Mouse (Mus musculus) kidney, embryonic 15.5 days (tissue): ENCODE measurements at regions not wholly inside any gene's neighbourhood (a gene's known extent, or its start where the extent isn't known, plus 50 kb on each side); places are given as distances from the start of the nearest gene placed in this dataset.
A peak's percentile ranks its signal among the peaks of the same experiment; 100 is the strongest.

Source experiments
- ATAC-seq: fragments of 200-750 bp; cut with Nextera tagmentation; replicated peaks from 2 replicates; pipeline ENCODE4 v1.8.0; 2017; ENCODE audit warnings: moderate TSS enrichment; ENCODE audit not compliant: low FRiP score
- H3K27ac ChIP-seq: fragments of 300-500 bp; sonication (generic); 2 replicates; pipeline ENCODE4 v1.5.1; 2015; ENCODE audit warnings: mild to moderate bottlenecking, inconsistent platforms
- H3K27me3 ChIP-seq: fragments of 300-500 bp; sonication (generic); 2 replicates; pipeline ENCODE4 v1.6.1; 2015; ENCODE audit warnings: inconsistent platforms
- H3K36me3 ChIP-seq: fragments of 300-500 bp; sonication (generic); 2 replicates; pipeline ENCODE4 v1.6.1; 2015; ENCODE audit warnings: inconsistent platforms
- H3K4me1 ChIP-seq: fragments of 300-500 bp; sonication (generic); 2 replicates; pipeline ENCODE4 v1.6.1; 2015; ENCODE audit warnings: inconsistent platforms
- H3K4me2 ChIP-seq: fragments of 300-500 bp; sonication (generic); 2 replicates; pipeline ENCODE4 v1.6.1; 2015; ENCODE audit warnings: moderate library complexity, mild to moderate bottlenecking, inconsistent platforms
- H3K4me3 ChIP-seq: fragments of 300-500 bp; sonication (generic); replicated peaks from 2 replicates; pipeline ENCODE4 v1.5.1; 2015; ENCODE audit warnings: mild to moderate bottlenecking, inconsistent platforms
- H3K9ac ChIP-seq: fragments of 300-500 bp; sonication (generic); 2 replicates; pipeline ENCODE4 v1.6.1; 2015; ENCODE audit warnings: mild to moderate bottlenecking, inconsistent platforms
- H3K9me3 ChIP-seq: fragments of 300-500 bp; sonication (generic); replicated peaks from 2 replicates; pipeline ENCODE4 v1.6.1; 2016; ENCODE audit warnings: inconsistent platforms
- WGBS: fragments of 180-500 bp; shearing (Covaris S2); methylation state at CpG from one replicate; pipeline ENCODE4 v1.1.7; 2015; ENCODE audit warnings: mixed read lengths; 5-methylcytosine and 5-hydroxymethylcytosine counted together

GRCm38 (mm10) chr4:137216908-137217497, 60.3 kb upstream of the Wnt4 start:
- H3K4me1 ChIP-seq, result peaks cover 34% of the 10 kb centered on the region
- H3K27me3 ChIP-seq, result no peaks in the 10 kb centered on the region
- H3K4me3 ChIP-seq, result no peak overlapping the region
- H3K36me3 ChIP-seq, result no peaks in the 10 kb centered on the region
- peak overlapping the region; percentile 68 for H3K27ac ChIP-seq
- no peak overlapping the region for H3K4me2 ChIP-seq
- peaks cover 3% of the 10 kb centered on the region; the same call in 1 of the 2 replicates for H3K9me3 ChIP-seq
- ATAC-seq, result peak; percentile 86
- 24% methylated on average over 9 of the region's 9 CpGs for WGBS
- H3K9ac ChIP-seq, result no peak overlapping the region

DNA sequence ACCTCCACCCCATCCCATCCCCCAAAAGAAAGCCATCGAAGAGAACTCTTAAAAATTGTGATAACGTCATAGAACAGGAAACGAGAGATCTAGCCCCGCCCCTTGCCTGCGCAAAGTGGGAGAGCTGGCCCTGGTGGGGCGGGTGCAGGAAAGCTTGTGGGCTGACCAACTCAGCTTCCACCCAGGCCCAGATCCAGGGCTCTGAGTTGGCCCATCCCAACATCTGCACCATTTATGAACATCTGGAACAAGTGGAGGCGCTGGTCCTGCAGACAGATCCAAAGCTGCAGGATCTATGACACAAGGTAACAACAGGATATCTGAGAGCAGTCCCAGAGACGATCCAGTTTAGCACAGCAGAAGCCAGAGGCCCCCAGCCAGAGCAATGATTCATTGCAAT, 62.7 kb upstream of the Wnt4 start:
- Histone ChIP-seq H3K4me2 (no peak overlapping the region), H3K27me3 (no peaks in the 10 kb centered on the region), H3K4me3 (no peak overlapping the region), H3K27ac (no peak overlapping the region), H3K9me3 (no peaks in the 10 kb centered on the region), H3K4me1 (peaks cover 53% of the 10 kb centered on the region), H3K36me3 (no peaks in the 10 kb centered on the region), H3K9ac (no peak overlapping the region)
- 78% methylated on average over 8 of the region's 8 CpGs for WGBS
- ATAC-seq, result no peak

- Histone ChIP-seq H3K9me3 (no peaks in the 10 kb centered on the region), H3K4me2 (no peak overlapping the region), H3K4me3 (no peak overlapping the region), H3K9ac (no peak overlapping the region), H3K4me1 (peaks cover 58% of the 10 kb centered on the region), H3K36me3 (no peaks in the 10 kb centered on the region), H3K27me3 (no peaks in the 10 kb centered on the region), H3K27ac (no peak overlapping the region)
- peak; percentile 19 for ATAC-seq
- 35% methylated on average over 9 of the region's 9 CpGs for WGBS
These were observed 64.4 kb upstream of the Wnt4 start for GRCm38 (mm10) chr4:137212846-137213245.

DNA sequence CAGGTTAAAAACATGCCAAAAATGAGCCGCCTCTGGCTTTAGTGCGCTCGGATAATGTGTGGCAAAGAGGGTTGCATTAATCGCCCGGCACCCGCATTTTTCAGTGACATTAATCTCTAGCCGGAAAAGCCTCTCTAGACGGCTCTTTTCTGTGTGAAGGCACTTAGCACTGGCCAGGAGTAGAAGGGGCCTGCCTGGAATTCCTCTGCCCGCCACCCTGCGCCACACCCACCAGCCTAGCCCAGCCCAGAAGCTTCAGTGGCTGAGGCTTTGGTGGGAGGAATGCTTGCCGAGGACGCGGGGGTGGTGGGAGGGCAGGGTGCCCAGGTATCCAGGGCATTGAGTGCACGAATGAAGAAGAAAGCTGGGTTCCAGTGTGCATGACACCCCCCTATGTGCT, 65.2 kb upstream of the Wnt4 start:
- Histone ChIP-seq H3K36me3 (no peaks in the 10 kb centered on the region), H3K27ac (0 out of 2 replicates have a peak overlapping the region, but pooled peaks have one; percentile 18), H3K4me1 (peaks cover 56% of the 10 kb centered on the region), H3K27me3 (no peaks in the 10 kb centered on the region), H3K4me3 (no peak overlapping the region), H3K4me2 (peak overlapping the region; percentile 9; the same call in 1 of the 2 replicates), H3K9ac (no peak overlapping the region), H3K9me3 (no peaks in the 10 kb centered on the region)
- WGBS, result 40% methylated on average over 14 of the region's 14 CpGs
- ATAC-seq, result 0 out of 2 replicates have a peak, but pooled peaks have one; percentile 56

GRCm38 (mm10) chr4:137211288-137211687, 66.0 kb upstream of the Wnt4 start:
- H3K4me2 ChIP-seq, result no peak overlapping the region
- H3K27ac ChIP-seq, result no peak overlapping the region
- peaks cover 47% of the 10 kb centered on the region for H3K4me1 ChIP-seq
- H3K9ac ChIP-seq, result no peak overlapping the region
- H3K9me3 ChIP-seq, result no peaks in the 10 kb centered on the region
- no peak for ATAC-seq
- no peaks in the 10 kb centered on the region for H3K36me3 ChIP-seq
- no peaks in the 10 kb centered on the region for H3K27me3 ChIP-seq
- WGBS, result 68% methylated on average over 4 of the region's 4 CpGs
- no peak overlapping the region for H3K4me3 ChIP-seq

DNA sequence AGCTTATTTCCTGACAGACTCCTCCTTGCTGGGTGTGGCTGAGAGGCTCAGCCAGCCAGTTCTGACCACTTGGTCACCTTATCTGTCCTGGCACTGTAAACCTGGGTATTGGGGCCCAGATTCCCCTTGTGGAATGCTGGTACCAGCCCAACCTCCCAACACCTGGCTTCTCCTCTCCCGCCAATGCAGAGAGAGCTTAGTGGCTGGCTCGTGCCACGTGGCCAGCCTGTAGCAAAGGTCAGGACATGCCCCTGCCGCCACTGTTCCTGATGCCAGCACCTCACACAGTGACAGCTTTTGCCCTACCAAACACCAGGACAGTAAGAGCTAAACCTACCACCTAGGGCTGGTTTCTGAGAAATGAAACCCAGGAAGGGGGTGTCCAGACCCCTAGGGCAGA, 66.8 kb upstream of the Wnt4 start:
- Histone ChIP-seq H3K36me3 (no peaks in the 10 kb centered on the region), H3K4me2 (no peak overlapping the region), H3K4me1 (peaks cover 45% of the 10 kb centered on the region), H3K27me3 (no peaks in the 10 kb centered on the region), H3K4me3 (no peak overlapping the region), H3K9ac (no peak overlapping the region), H3K9me3 (no peaks in the 10 kb centered on the region), H3K27ac (no peak overlapping the region)
- WGBS, result 76% methylated on average over 4 of the region's 4 CpGs
- no peak for ATAC-seq

- Histone ChIP-seq H3K27ac (no peak overlapping the region), H3K27me3 (no peaks in the 10 kb centered on the region), H3K9me3 (no peaks in the 10 kb centered on the region), H3K36me3 (no peaks in the 10 kb centered on the region), H3K4me2 (no peak overlapping the region), H3K4me3 (no peak overlapping the region), H3K4me1 (peaks cover 9% of the 10 kb centered on the region), H3K9ac (no peak overlapping the region)
- ATAC-seq, result peak; percentile 31; the same call in 1 of the 2 replicates
- 83% methylated on average over 7 of the region's 7 CpGs for WGBS
These were observed 76.3 kb upstream of the Wnt4 start for GRCm38 (mm10) chr4:137200968-137201367.

DNA sequence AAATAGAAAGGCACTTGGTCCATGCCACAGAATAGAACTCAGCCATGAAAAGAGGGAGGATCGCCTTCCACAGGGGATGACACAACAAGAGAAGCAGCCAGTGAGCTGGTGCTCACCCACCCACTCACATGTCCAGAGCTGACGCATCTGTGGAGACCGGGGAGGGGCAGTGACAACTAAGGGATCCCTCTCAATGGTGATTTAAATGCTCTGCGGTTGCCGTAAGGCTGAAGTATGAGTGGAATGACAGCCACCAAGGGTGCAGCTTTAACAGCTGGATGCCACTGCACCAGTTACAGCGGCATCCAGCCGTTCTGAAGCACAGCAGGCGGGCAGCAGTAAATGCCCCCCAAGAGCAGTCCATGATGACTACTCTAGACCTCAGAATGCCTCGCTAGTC, 76.9 kb upstream of the Wnt4 start:
- no peaks in the 10 kb centered on the region for H3K27me3 ChIP-seq
- no peak overlapping the region for H3K4me3 ChIP-seq
- 54% methylated on average over 9 of the region's 9 CpGs for WGBS
- H3K4me1 ChIP-seq, result peaks cover 9% of the 10 kb centered on the region
- no peak overlapping the region for H3K27ac ChIP-seq
- no peak overlapping the region for H3K9ac ChIP-seq
- no peaks in the 10 kb centered on the region for H3K36me3 ChIP-seq
- no peaks in the 10 kb centered on the region for H3K9me3 ChIP-seq
- ATAC-seq, result no peak
- H3K4me2 ChIP-seq, result no peak overlapping the region

- ATAC-seq, result no peak
- Histone ChIP-seq H3K4me2 (no peak overlapping the region), H3K9me3 (no peaks in the 10 kb centered on the region), H3K9ac (no peak overlapping the region), H3K4me1 (peaks cover 9% of the 10 kb centered on the region), H3K4me3 (no peak overlapping the region), H3K27me3 (no peaks in the 10 kb centered on the region), H3K36me3 (no peaks in the 10 kb centered on the region), H3K27ac (no peak overlapping the region)
- WGBS, result 41% methylated on average over 5 of the region's 5 CpGs
These were observed 80.8 kb upstream of the Wnt4 start for GRCm38 (mm10) chr4:137196491-137196974.

- Histone ChIP-seq H3K4me2 (no peak overlapping the region), H3K9ac (no peak overlapping the region), H3K36me3 (no peaks in the 10 kb centered on the region), H3K4me1 (peaks cover 23% of the 10 kb centered on the region), H3K27ac (no peak overlapping the region), H3K4me3 (no peak overlapping the region), H3K27me3 (no peaks in the 10 kb centered on the region), H3K9me3 (no peaks in the 10 kb centered on the region)
- ATAC-seq, result no peak
- 65% methylated on average over 11 of the region's 11 CpGs for WGBS
These were observed 83.2 kb upstream of the Wnt4 start for GRCm38 (mm10) chr4:137194106-137194505.

DNA sequence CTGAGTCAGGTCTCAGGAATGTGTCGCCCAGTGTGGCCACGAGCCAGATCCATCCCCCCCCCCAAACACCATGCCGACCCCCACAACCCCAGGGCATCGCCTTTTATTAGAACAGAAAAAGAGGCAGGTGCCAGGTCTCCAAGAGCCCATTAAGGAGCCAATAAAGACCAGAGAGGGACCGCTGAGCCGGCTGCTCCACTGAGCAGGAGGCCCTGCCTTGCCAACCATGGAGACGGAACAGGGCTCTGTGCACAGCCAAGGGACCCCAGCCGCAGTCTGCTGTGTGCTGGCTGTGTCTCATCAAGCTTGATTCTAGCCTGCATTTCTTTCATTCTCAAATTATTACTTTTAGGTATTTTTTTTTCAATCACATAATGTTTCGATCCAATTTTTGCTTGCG, 86.7 kb upstream of the Wnt4 start:
- ATAC-seq, result no peak
- Histone ChIP-seq H3K4me1 (peaks cover 31% of the 10 kb centered on the region), H3K4me3 (no peak overlapping the region), H3K9me3 (no peaks in the 10 kb centered on the region), H3K27me3 (no peaks in the 10 kb centered on the region), H3K27ac (no peak overlapping the region), H3K36me3 (no peaks in the 10 kb centered on the region), H3K9ac (no peak overlapping the region), H3K4me2 (no peak overlapping the region)
- WGBS, result 50% methylated on average over 10 of the region's 10 CpGs

DNA sequence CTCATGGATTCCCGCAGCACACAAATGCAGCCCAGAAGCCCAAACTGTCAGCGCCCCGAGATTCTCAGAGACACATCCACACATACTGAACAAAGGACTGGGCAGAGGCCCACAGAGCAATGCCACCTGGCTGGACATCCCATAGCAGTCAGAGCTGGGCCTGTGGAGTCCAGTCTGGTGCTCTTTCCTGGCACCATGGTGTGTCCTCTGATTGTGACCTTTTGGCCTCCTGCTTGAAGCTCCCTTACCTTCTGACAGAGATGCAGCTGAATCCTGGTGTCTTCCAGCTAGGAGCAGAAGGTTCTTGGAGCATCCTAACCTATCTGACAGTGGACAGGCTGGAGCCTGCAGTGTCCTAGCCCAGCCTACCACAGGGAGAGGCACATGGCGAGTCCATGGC, 87.5 kb upstream of the Wnt4 start:
- H3K36me3 ChIP-seq, result no peaks in the 10 kb centered on the region
- WGBS, result 97% methylated on average over 4 of the region's 4 CpGs
- H3K9ac ChIP-seq, result no peak overlapping the region
- H3K27ac ChIP-seq, result no peak overlapping the region
- peaks cover 35% of the 10 kb centered on the region for H3K4me1 ChIP-seq
- H3K27me3 ChIP-seq, result no peaks in the 10 kb centered on the region
- no peak for ATAC-seq
- no peak overlapping the region for H3K4me2 ChIP-seq
- H3K9me3 ChIP-seq, result no peaks in the 10 kb centered on the region
- H3K4me3 ChIP-seq, result no peak overlapping the region

GRCm38 (mm10) chr4:137189058-137189457, 88.2 kb upstream of the Wnt4 start:
- H3K36me3 ChIP-seq, result no peaks in the 10 kb centered on the region
- no peaks in the 10 kb centered on the region for H3K9me3 ChIP-seq
- H3K4me2 ChIP-seq, result no peak overlapping the region
- H3K27me3 ChIP-seq, result no peaks in the 10 kb centered on the region
- H3K9ac ChIP-seq, result no peak overlapping the region
- 39% methylated on average over 6 of the region's 6 CpGs for WGBS
- peaks cover 43% of the 10 kb centered on the region for H3K4me1 ChIP-seq
- no peak for ATAC-seq
- no peak overlapping the region for H3K4me3 ChIP-seq
- H3K27ac ChIP-seq, result no peak overlapping the region
